Mouse (Mus musculus) testis, adult 2 months (tissue): Measurements from ENCODE around the gene Bri3bp.

ENCODE experiments used
- CTCF ChIP-seq: fragments of 200-500 bp; IDR thresholded peaks from 2 replicates; pipeline ENCODE4 v1.5.1; 2012; ENCODE audit warnings: low read depth, mild to moderate bottlenecking, inconsistent platforms, low read length, moderate library complexity; ENCODE audit not compliant: control insufficient read depth, insufficient read depth, insufficient replicate concordance
- POLR2A ChIP-seq: fragments of 200-500 bp; IDR thresholded peaks from 2 replicates; pipeline ENCODE4 v1.6.1; 2012; ENCODE audit warnings: low read depth, mild to moderate bottlenecking, inconsistent platforms, low read length, moderate library complexity; ENCODE audit not compliant: control insufficient read depth

DNA sequence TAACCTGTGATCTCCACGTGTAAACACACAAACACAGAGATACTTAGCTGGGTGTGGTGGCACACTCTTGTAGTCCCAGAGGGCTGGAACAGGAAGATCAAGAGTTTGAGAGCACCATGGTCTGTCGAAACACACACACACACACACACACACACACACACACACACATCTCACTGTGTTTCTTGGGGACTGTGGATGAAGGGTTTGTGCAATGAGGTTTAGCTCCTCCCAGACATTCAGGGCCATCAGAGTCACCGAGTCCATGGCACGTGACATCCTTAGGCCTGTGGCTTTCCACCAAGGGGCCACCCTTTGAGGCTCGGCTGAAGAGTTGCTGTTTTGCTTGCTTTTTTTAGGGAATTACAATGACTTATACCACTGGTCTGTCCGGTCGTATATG lies 41.1 kb downstream of the Bri3bp start:
- TF ChIP-seq CTCF (no peak), POLR2A (no peak)
